Mouse (Mus musculus): ENCODE measurements at regions not wholly inside any gene's neighbourhood (a gene's known extent, or its start where the extent isn't known, plus 50 kb on each side); places are given as distances from the start of the nearest gene placed in this dataset.

- H3K4me1 ChIP-seq (ENCODE audit: control insufficient read depth in 2 of 2, insufficient read depth in 2 of 2, low read length in 2 of 2, poor library complexity in 1 of 2): no peaks in the 10 kb centered on the region
- no peaks in the 10 kb centered on the region for H3K9me3 ChIP-seq (ENCODE audit: control insufficient read depth, insufficient read depth, low read depth, low read length)
- no peak for DNase-seq (ENCODE audit: low read depth, low spot score)
- no peak overlapping the region for H3K9ac ChIP-seq (ENCODE audit: insufficient read depth, low read depth, low read length, poor library complexity, severe bottlenecking)
- TF ChIP-seq CHD2 (IDR thresholded peaks at IDR 0.05; ENCODE audit: low read depth, low read length): no peak
- no peak for TF ChIP-seq ZNF384 (IDR thresholded peaks at IDR 0.05; ENCODE audit: low read depth, low read length)
- TF ChIP-seq MAFK (IDR thresholded peaks at IDR 0.05; ENCODE audit: insufficient read depth, low read depth, low read length): no peak
- no peak for TF ChIP-seq ZC3H11A (IDR thresholded peaks at IDR 0.05; ENCODE audit: borderline replicate concordance, low read depth, low read length)
- TF ChIP-seq HCFC1 (IDR thresholded peaks at IDR 0.05; ENCODE audit: borderline replicate concordance, insufficient read depth, low read length): no peak
- no peak overlapping the region for H3K4me3 ChIP-seq (ENCODE audit: insufficient read depth in 1 of 2, low read depth in 1 of 2, low read length in 2 of 2, poor library complexity in 1 of 2, severe bottlenecking in 1 of 2)
- in situ Hi-C loops (cut with MboI; ENCODE audit: low sequenced_read_pairs in 2 of 2, unreplicated experiment in 2 of 2): no loop called here
- no peaks in the 10 kb centered on the region for H3K36me3 ChIP-seq (ENCODE audit: control insufficient read depth, insufficient read depth, low read length, poor library complexity, severe bottlenecking)
- H3K27ac ChIP-seq (ENCODE audit: insufficient read depth, low read depth, low read length, poor library complexity, severe bottlenecking): no peak overlapping the region
Measured at GRCm38 (mm10) chr14:56313969-56314368, 50.9 kb upstream of the Atp12a start.

- DNase-seq (ENCODE audit: low read depth, low spot score): peak; percentile 50
- in situ Hi-C loops (cut with MboI; ENCODE audit: low sequenced_read_pairs in 2 of 2, unreplicated experiment in 2 of 2): no loop called here
- Histone ChIP-seq H3K9me3 (ENCODE audit: control insufficient read depth, insufficient read depth, low read depth, low read length) (no peaks in the 10 kb centered on the region), H3K27ac (ENCODE audit: insufficient read depth, low read depth, low read length, poor library complexity, severe bottlenecking) (no peak overlapping the region), H3K9ac (ENCODE audit: insufficient read depth, low read depth, low read length, poor library complexity, severe bottlenecking) (no peak overlapping the region), H3K4me1 (ENCODE audit: control insufficient read depth in 2 of 2, insufficient read depth in 2 of 2, low read length in 2 of 2, poor library complexity in 1 of 2) (no peaks in the 10 kb centered on the region), H3K36me3 (ENCODE audit: control insufficient read depth, insufficient read depth, low read length, poor library complexity, severe bottlenecking) (no peaks in the 10 kb centered on the region), H3K4me3 (ENCODE audit: insufficient read depth in 1 of 2, low read depth in 1 of 2, low read length in 2 of 2, poor library complexity in 1 of 2, severe bottlenecking in 1 of 2) (no peak overlapping the region)
- TF ChIP-seq ZC3H11A (IDR thresholded peaks at IDR 0.05; ENCODE audit: borderline replicate concordance, low read depth, low read length) (peak; percentile 44; the same call in 1 of the 2 replicates), ZNF384 (IDR thresholded peaks at IDR 0.05; ENCODE audit: low read depth, low read length) (peak; percentile 58; the same call in 1 of the 2 replicates), HCFC1 (IDR thresholded peaks at IDR 0.05; ENCODE audit: borderline replicate concordance, insufficient read depth, low read length) (no peak)
Measured at GRCm38 (mm10) chr14:56314459-56314858, 50.4 kb upstream of the Atp12a start.

All from ES-E14 (cell line).